Mouse (Mus musculus) spleen, adult 18-20 months (tissue): ENCODE data around the gene Nav2.

ENCODE experiments used
- DNase-seq, 2 experiments: peaks; one replicate each; pipeline ENCODE4 v3.0.0; 2022; ENCODE audit warnings: mixed read lengths in 2 of 2

Gene Nav2

DNA sequence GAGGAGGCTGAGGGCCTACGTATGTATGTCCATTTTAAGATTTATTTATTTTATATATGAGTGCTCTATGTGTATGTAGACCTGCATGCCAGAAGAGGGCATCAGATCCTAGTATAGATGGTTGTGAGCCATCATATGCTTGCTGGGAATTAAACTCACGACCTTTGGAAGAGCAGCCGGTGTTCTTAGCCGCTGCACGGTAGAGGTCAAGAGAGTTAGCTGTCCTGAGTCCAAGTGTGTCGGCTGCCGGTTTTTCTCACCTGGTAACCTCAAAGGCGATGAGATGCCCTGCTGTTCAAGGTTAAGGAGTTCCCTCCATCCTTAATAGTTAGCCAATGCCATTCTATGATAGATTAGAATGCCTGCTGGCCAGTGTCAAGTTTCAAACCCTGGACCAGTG lies 594.9 kb downstream of the Nav2 start:
- DNase-seq, result no peak

DNA sequence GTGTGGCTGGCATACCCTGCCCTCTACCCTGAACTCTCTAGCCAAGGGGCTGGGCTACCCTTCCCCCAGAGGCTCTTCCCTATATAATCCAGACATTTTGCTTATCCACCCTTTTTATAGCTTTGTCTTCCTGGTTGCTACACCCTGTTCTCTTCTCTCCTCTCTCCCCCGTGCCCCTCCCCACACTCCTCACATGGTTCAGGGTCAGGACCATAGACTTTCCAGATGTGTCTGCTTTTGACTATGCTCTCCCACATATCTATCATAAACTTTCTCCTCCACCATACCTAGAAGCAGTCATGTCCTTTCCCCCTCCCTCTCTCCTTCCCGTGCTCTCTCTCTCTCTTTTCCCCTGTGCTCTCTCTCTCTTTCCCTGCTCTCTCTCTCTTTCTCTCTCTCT lies 595.4 kb downstream of the Nav2 start:
- DNase-seq, result no peak

GRCm38 (mm10) chr7:49504297-49504696 lies 595.8 kb downstream of the Nav2 start:
- no peak for DNase-seq

- no peak for DNase-seq
Observed at GRCm38 (mm10) chr7:49505024-49505423, 596.5 kb downstream of the Nav2 start.

DNA sequence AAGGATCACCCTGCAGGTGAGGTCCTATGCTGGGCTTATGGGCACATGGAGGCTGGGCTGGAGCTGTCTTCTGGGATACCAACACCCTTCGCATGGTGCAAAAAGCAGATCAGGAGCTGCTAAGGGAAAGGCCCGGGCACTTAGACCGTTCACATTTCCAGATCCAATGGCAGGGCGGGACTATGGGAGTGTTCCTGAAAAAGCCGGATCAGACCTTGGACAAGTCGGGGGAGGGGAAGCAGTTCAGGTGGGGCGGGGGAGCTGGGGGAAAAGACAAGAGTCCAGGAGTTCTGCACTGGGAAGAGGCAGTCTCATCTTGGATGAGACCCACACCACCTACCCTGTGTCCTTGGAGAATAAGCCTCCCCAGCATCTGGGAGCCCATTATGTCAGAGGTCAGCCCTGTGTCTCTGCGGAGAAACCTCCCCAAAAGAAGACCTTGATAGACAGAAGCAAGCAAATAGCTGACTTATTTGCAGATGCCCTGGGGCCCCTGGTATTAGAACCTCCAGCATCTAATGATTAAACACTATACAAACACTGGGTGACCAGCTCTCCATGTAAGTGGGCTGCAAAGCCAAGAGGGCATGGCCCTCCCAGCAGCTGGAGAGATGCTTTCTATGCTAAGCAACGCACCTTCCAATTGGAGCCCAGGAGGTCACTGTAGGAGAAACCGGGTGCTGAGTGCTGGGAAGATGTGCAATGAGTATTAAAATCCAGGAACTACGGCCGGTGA lies 597.7 kb downstream of the Nav2 start:
- DNase-seq, result no peak

DNA sequence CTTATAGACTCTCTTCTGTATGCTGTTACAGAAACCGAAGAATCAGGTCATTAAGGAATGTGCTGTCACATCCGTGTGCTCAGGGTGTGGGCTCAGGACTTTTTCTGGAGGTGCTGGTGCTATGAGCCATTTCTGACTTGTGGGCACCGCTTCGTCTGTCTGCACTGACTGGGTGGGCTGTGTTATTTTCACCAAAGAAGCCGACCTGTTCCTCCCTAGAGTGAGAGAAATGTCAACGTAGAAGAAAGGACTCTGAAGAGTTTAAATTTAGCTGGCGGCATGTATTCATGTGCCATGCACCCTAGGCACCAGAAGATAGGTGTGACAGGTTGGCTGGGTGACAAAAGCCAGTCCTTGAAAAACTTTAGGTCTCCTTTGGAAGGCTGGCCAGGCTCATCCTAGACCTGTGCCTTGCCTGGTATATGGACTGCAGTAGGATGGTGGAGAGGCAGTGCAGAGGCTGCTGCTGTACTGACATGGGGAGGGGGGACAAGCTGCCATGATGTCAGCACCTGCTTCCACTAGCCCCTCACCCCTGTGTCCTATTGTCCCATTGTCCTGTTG lies 599.5 kb downstream of the Nav2 start:
- no peak for DNase-seq

DNA sequence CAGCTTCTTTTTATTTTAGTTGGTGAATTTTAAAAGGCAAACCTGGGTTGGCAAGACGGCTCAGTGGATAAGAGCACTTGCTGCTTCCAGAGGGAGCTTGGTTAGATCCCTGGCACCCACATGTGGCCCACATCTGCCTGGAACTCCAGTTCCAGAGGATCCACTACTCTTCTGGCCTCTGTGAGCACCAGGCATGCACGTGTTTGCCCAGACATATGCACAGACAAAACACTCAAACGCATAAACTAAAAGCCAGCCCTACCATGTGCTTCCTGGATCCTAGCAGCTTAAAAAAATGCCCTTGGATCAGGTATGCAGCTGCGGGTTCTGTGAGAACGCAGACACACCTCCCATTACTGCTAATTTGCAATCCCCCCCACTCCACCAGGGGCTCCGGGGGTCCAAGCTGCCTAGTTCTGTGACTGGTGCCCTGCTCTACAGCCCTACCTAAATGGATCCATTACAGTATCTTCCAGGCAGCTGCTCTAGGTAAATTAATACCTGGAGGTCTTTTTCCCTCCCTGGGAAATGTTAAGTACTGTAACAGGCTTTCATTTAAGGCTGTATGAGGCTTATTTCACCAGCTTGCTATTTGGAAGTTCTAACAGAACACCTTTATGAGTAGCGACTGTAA lies 603.4 kb downstream of the Nav2 start:
- DNase-seq, result no peak

GRCm38 (mm10) chr7:49513763-49514437 lies 605.4 kb downstream of the Nav2 start:
- DNase-seq, result no peak

DNA sequence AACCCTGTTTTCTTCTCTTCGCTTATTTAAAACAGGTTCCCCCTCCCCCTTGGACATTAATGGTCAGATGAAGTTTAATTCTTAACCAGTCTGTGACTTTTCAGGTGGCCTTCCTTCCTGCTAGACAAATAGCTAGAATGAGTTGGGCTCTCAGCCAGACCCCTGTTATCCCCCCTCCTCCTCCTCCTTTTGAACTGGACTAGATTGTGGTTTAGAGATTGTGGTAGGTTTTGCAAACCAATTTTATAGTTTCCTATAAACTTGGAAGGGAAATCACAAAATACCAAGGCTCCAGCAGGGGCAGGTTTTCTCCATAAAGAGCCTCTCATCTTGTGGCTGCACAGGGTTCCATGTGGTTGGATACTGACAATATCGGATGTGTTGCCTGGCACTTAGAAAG lies 606.5 kb downstream of the Nav2 start:
- DNase-seq, result no peak

DNA sequence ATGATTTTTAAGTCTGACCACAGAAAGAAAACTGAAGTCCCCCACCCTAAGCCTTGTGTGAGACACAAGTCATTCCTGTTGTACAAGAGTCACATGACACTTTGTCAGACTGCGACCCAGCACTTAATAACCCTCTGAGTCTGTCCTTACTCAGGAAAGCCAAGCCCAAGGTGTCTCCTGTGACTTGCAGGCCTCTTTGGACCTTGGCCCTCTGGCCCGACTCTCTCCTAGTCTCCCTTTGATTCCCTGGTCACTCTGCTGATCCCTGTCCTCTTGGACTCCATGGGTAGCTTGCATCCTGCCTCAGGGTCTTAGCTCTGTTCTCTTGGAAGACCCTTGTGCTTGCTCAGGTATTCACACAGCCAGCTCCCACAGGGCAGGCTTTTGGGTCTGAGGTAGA lies 612.0 kb downstream of the Nav2 start:
- no peak for DNase-seq

- DNase-seq, result no peak
Observed at GRCm38 (mm10) chr7:49521349-49521748, 612.8 kb downstream of the Nav2 start.

- no peak for DNase-seq
Observed at GRCm38 (mm10) chr7:49521976-49522375, 613.5 kb downstream of the Nav2 start.

GRCm38 (mm10) chr7:49522411-49523114 lies 614.0 kb downstream of the Nav2 start:
- DNase-seq, result no peak

DNA sequence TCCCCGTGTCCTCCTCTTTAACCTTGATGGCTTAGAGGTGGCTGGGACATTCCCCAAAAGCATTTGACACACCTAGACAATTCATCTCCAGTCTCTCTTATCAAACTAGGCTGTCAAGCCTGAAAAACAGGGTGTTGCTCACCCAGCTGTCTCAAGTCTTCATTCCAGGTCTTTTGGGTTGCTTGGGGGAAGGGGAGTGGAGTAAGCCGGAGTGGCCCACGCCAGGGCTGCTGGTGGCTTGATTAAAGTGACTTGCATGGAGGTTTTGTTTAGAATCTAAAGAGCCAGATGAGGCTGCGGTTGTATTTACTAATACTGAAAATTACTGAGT lies 614.6 kb downstream of the Nav2 start:
- no peak for DNase-seq

DNA sequence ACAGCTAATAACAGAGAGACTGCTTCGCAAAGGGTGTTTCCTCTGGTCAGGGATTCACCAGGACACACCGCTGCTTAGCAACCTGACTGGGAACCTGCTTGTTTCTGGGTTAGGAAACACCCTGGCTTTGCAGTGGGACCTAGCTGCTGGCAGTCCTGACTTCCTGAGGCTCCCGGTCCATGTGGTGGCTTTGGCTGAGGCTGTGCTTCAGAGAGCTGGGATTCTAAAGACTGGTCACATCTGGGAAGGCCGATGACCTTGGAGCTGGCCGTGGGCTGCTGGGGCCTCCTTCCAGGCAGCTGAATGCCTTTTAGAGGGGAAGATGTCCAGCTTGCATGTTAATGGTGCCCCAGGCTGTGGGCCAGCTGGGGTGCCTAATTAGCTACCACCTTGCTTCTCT lies 615.2 kb downstream of the Nav2 start:
- no peak for DNase-seq

- no peak for DNase-seq
Observed at GRCm38 (mm10) chr7:49525348-49526100, 617.0 kb downstream of the Nav2 start.

GRCm38 (mm10) chr7:49526101-49526499 lies 617.6 kb downstream of the Nav2 start:
- DNase-seq, result no peak

- DNase-seq, result no peak
Observed at GRCm38 (mm10) chr7:49527495-49527894, 619.0 kb downstream of the Nav2 start.

- no peak for DNase-seq
Observed at GRCm38 (mm10) chr7:49527925-49528324, 619.4 kb downstream of the Nav2 start.

DNA sequence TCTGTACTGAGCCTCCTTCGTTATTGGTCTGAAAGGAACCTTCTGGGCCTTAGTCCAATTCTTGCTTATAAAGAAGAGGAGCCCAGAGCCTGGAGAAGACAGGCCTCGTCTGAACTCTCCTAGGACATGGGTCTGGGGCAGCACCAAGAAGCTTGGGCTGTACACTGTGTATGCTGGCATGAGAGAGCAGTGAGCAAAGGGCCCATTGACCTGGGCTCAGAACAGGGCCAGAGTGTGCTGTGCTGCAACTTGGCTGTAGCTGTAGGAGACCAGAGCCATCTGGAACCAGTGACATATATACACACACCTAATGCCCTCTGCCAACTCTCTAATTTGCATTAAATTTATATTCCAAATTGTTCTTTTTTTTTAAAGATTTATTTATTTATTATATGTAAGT lies 621.0 kb downstream of the Nav2 start:
- no peak for DNase-seq

GRCm38 (mm10) chr7:49533571-49533970 lies 625.1 kb downstream of the Nav2 start:
- DNase-seq, result no peak

GRCm38 (mm10) chr7:49534208-49534607 lies 625.7 kb downstream of the Nav2 start:
- no peak for DNase-seq

GRCm38 (mm10) chr7:49538360-49538759 lies 629.8 kb downstream of the Nav2 start:
- DNase-seq, result no peak
